Mouse (Mus musculus) liver, postnatal 0 days (tissue): ENCODE measurements around the gene Cenpa. TPM values are rescaled to one million over a fixed set of nuclear protein-coding genes. Genes with fewer than 3 reads are reported as not detected.
A peak's percentile ranks its signal among the peaks of the same experiment; 100 is the strongest.

Experiments
- ATAC-seq: fragments of 200-750 bp; cut with Nextera tagmentation; 2 replicates; pipeline ENCODE4 v1.8.0; 2017; ENCODE audit warnings: mild to moderate bottlenecking, moderate library complexity
- DNase-seq: peaks from one replicate; pipeline ENCODE4 v3.0.0-alpha.2; 2016
- H3K27ac ChIP-seq: fragments of 300-500 bp; sonication (generic); 2 replicates; pipeline ENCODE4 v1.5.1; 2014; ENCODE audit warnings: antibody characterized with exemption, moderate library complexity, mild to moderate bottlenecking, low read depth
- H3K27me3 ChIP-seq: fragments of 300-500 bp; sonication (generic); 2 replicates; pipeline ENCODE4 v1.6.1; 2014; ENCODE audit warnings: low read length, control low read depth, mixed read lengths; ENCODE audit not compliant: insufficient read depth
- H3K36me3 ChIP-seq: fragments of 300-500 bp; sonication (generic); replicated peaks from 2 replicates; pipeline ENCODE4 v1.6.1; 2014; ENCODE audit warnings: mild to moderate bottlenecking, control low read depth, low read length, moderate library complexity, mixed read lengths; ENCODE audit not compliant: insufficient read depth
- H3K4me1 ChIP-seq: fragments of 300-500 bp; sonication (generic); 2 replicates; pipeline ENCODE4 v1.6.1; 2014; ENCODE audit warnings: antibody characterized with exemption, mild to moderate bottlenecking, control low read depth; ENCODE audit not compliant: insufficient read depth
- H3K4me2 ChIP-seq: fragments of 300-500 bp; sonication (generic); 2 replicates; pipeline ENCODE4 v1.6.1; 2014; ENCODE audit warnings: low read depth, mild to moderate bottlenecking, low read length, moderate library complexity, mixed read lengths
- H3K4me3 ChIP-seq: fragments of 300-500 bp; sonication (generic); 2 replicates; pipeline ENCODE4 v1.5.1; 2014; ENCODE audit warnings: low read depth, low read length
- H3K9ac ChIP-seq: fragments of 300-500 bp; sonication (generic); replicated peaks from 2 replicates; pipeline ENCODE4 v1.6.1; 2014; ENCODE audit warnings: mild to moderate bottlenecking, moderate library complexity
- H3K9me3 ChIP-seq: fragments of 300-500 bp; sonication (generic); 2 replicates; pipeline ENCODE4 v1.6.1; 2016; ENCODE audit warnings: mild to moderate bottlenecking, control low read depth, low read length, mixed read lengths
- CTCF ChIP-seq: sonication (generic); IDR thresholded peaks from 2 replicates; pipeline ENCODE4 v1.5.1; 2016; ENCODE audit warnings: antibody characterized with exemption, low read depth
- EP300 ChIP-seq: IDR thresholded peaks from 2 replicates; pipeline ENCODE4 v1.6.1; 2016; ENCODE audit warnings: antibody characterized with exemption, low read depth, mild to moderate bottlenecking
- WGBS: fragments of 180-500 bp; shearing (Covaris S2); extraction: QIAGEN DNeasy Blood & Tissue Kit; methylation state at CpG from one replicate; pipeline ENCODE4 v1.1.7; 2014; ENCODE audit not compliant: insufficient replicate concordance; 5-methylcytosine and 5-hydroxymethylcytosine counted together
- polyA plus RNA-seq: library from polyadenylated mRNA; unstranded; fragments of >200 nt; fragmentation: Nextera tagmentation; extraction: Ambion mirVana; gene quantifications from 2 replicates; pipeline ENCODE4 v1.2.1, GENCODE M21; 2015

Cenpa gene
- polyA plus RNA-seq, 1 experiment from 2014 or later, result 145 TPM

- no peak for ATAC-seq
- TF ChIP-seq EP300 (no peak), CTCF (no peak)
- peaks cover 30% of the 10 kb centered on the region for H3K27me3 ChIP-seq
These were observed 45.3 kb upstream of the Cenpa start for GRCm38 (mm10) chr5:30621211-30621790.

GRCm38 (mm10) chr5:30621844-30622176 is 44.8 kb upstream of the Cenpa start:
- WGBS, result 56% methylated on average over 22 of the region's 22 CpGs
- H3K9ac ChIP-seq, result no peak overlapping the region
- H3K36me3 ChIP-seq, result no peaks in the 10 kb centered on the region
- H3K27me3 ChIP-seq, result peaks cover 30% of the 10 kb centered on the region
- no peak for TF ChIP-seq EP300
- no peak for TF ChIP-seq CTCF
- H3K27ac ChIP-seq, result no peak overlapping the region
- no peak for DNase-seq
- no peak for ATAC-seq
- peaks cover 28% of the 10 kb centered on the region for H3K4me1 ChIP-seq
- H3K4me3 ChIP-seq, result no peak overlapping the region
- H3K4me2 ChIP-seq, result no peak overlapping the region
- no peaks in the 10 kb centered on the region for H3K9me3 ChIP-seq

More at GRCm38 (mm10) chr5:30621211-30621790, 45.3 kb upstream of the Cenpa start:
- no peak for DNase-seq
- no peak overlapping the region for H3K4me2 ChIP-seq
- H3K4me1 ChIP-seq, result peaks cover 28% of the 10 kb centered on the region
- H3K27ac ChIP-seq, result no peak overlapping the region
- no peak overlapping the region for H3K9ac ChIP-seq
- H3K36me3 ChIP-seq, result no peaks in the 10 kb centered on the region
- H3K9me3 ChIP-seq, result no peaks in the 10 kb centered on the region
- WGBS, result 83% methylated on average over 9 of the region's 9 CpGs
- H3K4me3 ChIP-seq, result no peak overlapping the region

GRCm38 (mm10) chr5:30622177-30622840 is 44.3 kb upstream of the Cenpa start:
- 5% methylated on average over 68 of the region's 69 CpGs for WGBS
- Histone ChIP-seq H3K27me3 (peaks cover 30% of the 10 kb centered on the region), H3K9me3 (no peaks in the 10 kb centered on the region), H3K4me2 (peak overlapping the region; percentile 61), H3K4me1 (peaks cover 28% of the 10 kb centered on the region), H3K36me3 (no peaks in the 10 kb centered on the region), H3K9ac (no peak overlapping the region), H3K27ac (no peak overlapping the region), H3K4me3 (peak overlapping the region; percentile 25)
- TF ChIP-seq CTCF, result no peak
- no peak for TF ChIP-seq EP300
- ATAC-seq (no peak), DNase-seq (peak; percentile 40)

- Histone ChIP-seq H3K9ac (no peak overlapping the region), H3K4me3 (peak overlapping the region; percentile 25), H3K36me3 (no peaks in the 10 kb centered on the region), H3K27ac (no peak overlapping the region), H3K27me3 (peaks cover 30% of the 10 kb centered on the region), H3K9me3 (no peaks in the 10 kb centered on the region), H3K4me2 (peak overlapping the region; percentile 61), H3K4me1 (peaks cover 28% of the 10 kb centered on the region)
- DNase-seq, result no peak
- TF ChIP-seq EP300 (no peak), CTCF (no peak)
- no peak for ATAC-seq
- WGBS, result 4% methylated on average over 10 of the region's 10 CpGs
These were observed 43.8 kb upstream of the Cenpa start for GRCm38 (mm10) chr5:30622841-30623185.

GRCm38 (mm10) chr5:30623380-30623779 is 43.2 kb upstream of the Cenpa start:
- no peaks in the 10 kb centered on the region for H3K9me3 ChIP-seq
- H3K4me2 ChIP-seq, result 0 out of 2 replicates have a peak overlapping the region, but pooled peaks have one; percentile 61
- no peak overlapping the region for H3K27ac ChIP-seq
- DNase-seq, result no peak
- peaks cover 30% of the 10 kb centered on the region for H3K27me3 ChIP-seq
- TF ChIP-seq EP300 (no peak), CTCF (no peak)
- H3K4me1 ChIP-seq, result peaks cover 23% of the 10 kb centered on the region
- peak overlapping the region; percentile 25; the same call in 1 of the 2 replicates for H3K4me3 ChIP-seq
- WGBS, result 45% methylated on average over 2 of the region's 2 CpGs
- no peaks in the 10 kb centered on the region for H3K36me3 ChIP-seq
- no peak for ATAC-seq
- no peak overlapping the region for H3K9ac ChIP-seq

- no peaks in the 10 kb centered on the region for H3K9me3 ChIP-seq
- DNase-seq (no peak), ATAC-seq (no peak)
- no peak for TF ChIP-seq CTCF
- no peak for TF ChIP-seq EP300
- H3K4me2 ChIP-seq, result no peak overlapping the region
- no peak overlapping the region for H3K27ac ChIP-seq
- no peaks in the 10 kb centered on the region for H3K36me3 ChIP-seq
- H3K27me3 ChIP-seq, result peaks cover 30% of the 10 kb centered on the region
- peaks cover 21% of the 10 kb centered on the region for H3K4me1 ChIP-seq
- H3K4me3 ChIP-seq, result no peak overlapping the region
- WGBS, result 26% methylated on average over 1 of the region's 1 CpGs
- no peak overlapping the region for H3K9ac ChIP-seq
These were observed 42.3 kb upstream of the Cenpa start for GRCm38 (mm10) chr5:30624311-30624710.
